Mouse (Mus musculus): ENCODE results near the gene Rbm39.

DNA sequence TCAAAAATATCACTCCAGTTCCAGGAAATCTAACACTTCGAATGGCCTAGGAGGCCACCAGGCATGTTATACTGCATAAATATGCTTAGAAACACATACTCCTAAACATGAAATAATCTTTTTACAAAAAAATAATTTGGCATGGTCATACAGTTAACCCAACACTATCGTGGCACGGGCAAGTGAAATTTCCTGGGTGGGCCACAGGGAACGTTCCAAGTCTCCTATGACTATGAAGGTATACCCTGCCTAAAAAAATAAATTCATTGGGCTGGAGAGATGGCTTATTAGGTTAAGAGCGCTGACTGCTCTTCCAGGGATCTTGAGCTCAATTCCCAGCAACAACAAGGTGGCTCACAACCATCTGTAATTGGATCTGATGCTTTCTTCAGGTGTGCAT lies 13.5 kb downstream of the Rbm39 start:
- TF ChIP-seq CTCF (IDR thresholded peaks at IDR 0.05; ENCODE audit: low read depth, low read length) (no peak), POLR2A (IDR thresholded peaks at IDR 0.05; ENCODE audit: borderline replicate concordance, low read depth, low read length) (no peak)

All from bone marrow macrophage, adult 2 months (primary cell).